ENCODE assay signal across 8 mouse cellular contexts in genomic region chr10:61536130-61537035, GRCm38 (mm10). TPM values are rescaled to one million over a fixed set of nuclear protein-coding genes. Genes with fewer than 3 reads are reported as not detected.
A peak's percentile ranks its signal among the peaks of the same experiment; 100 is the strongest.
DNase-seq lines count a peak whose midpoint lies in the region; ATAC-seq and TF ChIP-seq lines count a peak whose summit lies in the region.

No protein-coding gene starts in this region.

- WGBS in thymus, adult 2 months: 18% methylated on average over 20 of the region's 20 CpGs
- WGBS in embryonic facial prominence, embryonic 12.5 days: 32% methylated on average over 20 of the region's 20 CpGs
- WGBS in heart, embryonic 12.5 days: 23% methylated on average over 20 of the region's 20 CpGs

- H3K4me3 ChIP-seq in thymus, adult 2 months (ENCODE audit: control insufficient read depth, insufficient read depth, low read length): 0 out of 2 replicates have a peak overlapping the region, but pooled peaks have one; percentile 0
- H3K4me3 ChIP-seq in embryonic facial prominence, embryonic 12.5 days: no peak overlapping the region
- H3K4me3 ChIP-seq in heart, embryonic 12.5 days: no peak overlapping the region

- ATAC-seq in embryonic facial prominence, embryonic 12.5 days (ENCODE audit: insufficient number of reproducible peaks, insufficient read depth, low FRiP score, low TSS enrichment): peak; percentile 52; the same call in 1 of the 2 replicates
- ATAC-seq in heart, embryonic 12.5 days (ENCODE audit: insufficient number of reproducible peaks, low FRiP score): peak; percentile 50

- H3K4me1 ChIP-seq in thymus, adult 2 months (replicated peaks; ENCODE audit: control insufficient read depth, insufficient read depth, low read length): peaks cover 17% of the 10 kb centered on the region
- peaks cover 41% of the 10 kb centered on the region for H3K4me1 ChIP-seq in embryonic facial prominence, embryonic 12.5 days
- H3K4me1 ChIP-seq in heart, embryonic 12.5 days (replicated peaks): peaks cover 43% of the 10 kb centered on the region

- H3K9me3 ChIP-seq in embryonic facial prominence, embryonic 12.5 days: no peaks in the 10 kb centered on the region
- no peaks in the 10 kb centered on the region for H3K9me3 ChIP-seq in heart, embryonic 12.5 days (replicated peaks)

- no peak overlapping the region; the same call in 1 of the 2 replicates for H3K4me2 ChIP-seq in embryonic facial prominence, embryonic 12.5 days (replicated peaks)
- H3K4me2 ChIP-seq in heart, embryonic 12.5 days: peak overlapping the region; percentile 39

- H3K27me3 ChIP-seq in thymus, adult 2 months (ENCODE audit: control insufficient read depth, insufficient read depth, low read length): no peaks in the 10 kb centered on the region
- H3K27me3 ChIP-seq in embryonic facial prominence, embryonic 12.5 days: no peaks in the 10 kb centered on the region
- H3K27me3 ChIP-seq in heart, embryonic 12.5 days (replicated peaks): no peaks in the 10 kb centered on the region

- TF ChIP-seq CTCF in thymus, adult 2 months (IDR thresholded peaks at IDR 0.05; ENCODE audit: borderline replicate concordance, control insufficient read depth, extremely low read depth, insufficient read depth, low read length, poor library complexity): no peak

- no peaks in the 10 kb centered on the region for H3K36me3 ChIP-seq in thymus, adult 2 months (ENCODE audit: control insufficient read depth, insufficient read depth, low read length)
- no peaks in the 10 kb centered on the region for H3K36me3 ChIP-seq in embryonic facial prominence, embryonic 12.5 days
- no peaks in the 10 kb centered on the region for H3K36me3 ChIP-seq in heart, embryonic 12.5 days

- H3K27ac ChIP-seq in thymus, adult 2 months (ENCODE audit: control insufficient read depth, insufficient read depth, low read length): no peak overlapping the region
- H3K27ac ChIP-seq in embryonic facial prominence, embryonic 12.5 days: peak overlapping the region; percentile 37
- H3K27ac ChIP-seq in heart, embryonic 12.5 days (ENCODE audit: poor library complexity, severe bottlenecking): peak overlapping the region; percentile 84

- no peak for DNase-seq in thymus, adult 2 months
- no peak for DNase-seq in thymus, postnatal 14 days
- peak; percentile 40 for DNase-seq in kidney, adult 9 months
- peak; percentile 83 to 87 for DNase-seq in lung, postnatal 4 days
- peak; percentile 66 to 78 for DNase-seq in spleen, postnatal 4 days (ENCODE audit: low spot score in 2 of 2)
- DNase-seq in frontal cortex, postnatal 25 days (ENCODE audit: low spot score in 2 of 2): no peak

- H3K9ac ChIP-seq in embryonic facial prominence, embryonic 12.5 days: no peak overlapping the region
- 0 out of 2 replicates have a peak overlapping the region, but pooled peaks have one; percentile 0 for H3K9ac ChIP-seq in heart, embryonic 12.5 days

- no peak for TF ChIP-seq POLR2A in thymus, adult 2 months (IDR thresholded peaks at IDR 0.05; ENCODE audit: control insufficient read depth, extremely low read depth, insufficient read depth, low read length, poor library complexity)

RNA-seq across cellular contexts. Expression of gene Npffr1, which starts 58.9 kb away (rescaled TPM):
- polyA plus RNA-seq in thymus, adult 2 months (2012; rRNA removed): 0.04 and 0.10 TPM in 2 replicates
- not detected in 2 replicates for polyA plus RNA-seq in embryonic facial prominence, embryonic 12.5 days (2016; fragmentation: Nextera tagmentation; extraction: Ambion mirVana)
- 0.05 and 0.06 TPM in 2 replicates for polyA plus RNA-seq in heart, embryonic 12.5 days (2016; fragmentation: Nextera tagmentation; extraction: Ambion mirVana)

Comparison
In these comparisons a context has a peak if more than half of its experiments do, and no peak if none do; other contexts are left out.
1. DNase-seq: peak in kidney, adult 9 months (single experiment), lung, postnatal 4 days (2 of 2) and spleen, postnatal 4 days (2 of 2); none in thymus, adult 2 months (single experiment), thymus, postnatal 14 days (single experiment) and frontal cortex, postnatal 25 days (0 of 2).